Mouse (Mus musculus) liver, adult 2 months (tissue): Measurements from ENCODE around the gene Stpg1.

Experiments
- CTCF ChIP-seq: fragments of 200-500 bp; IDR thresholded peaks from 2 replicates; pipeline ENCODE4 v1.5.1; 2011; ENCODE audit warnings: low read depth, low read length, control low read depth
- POLR2A ChIP-seq: fragments of 200-500 bp; IDR thresholded peaks from 2 replicates; pipeline ENCODE4 v1.6.1; 2011; ENCODE audit warnings: low read length, control low read depth; ENCODE audit not compliant: insufficient read depth; ENCODE audit errors: extremely low read depth

DNA sequence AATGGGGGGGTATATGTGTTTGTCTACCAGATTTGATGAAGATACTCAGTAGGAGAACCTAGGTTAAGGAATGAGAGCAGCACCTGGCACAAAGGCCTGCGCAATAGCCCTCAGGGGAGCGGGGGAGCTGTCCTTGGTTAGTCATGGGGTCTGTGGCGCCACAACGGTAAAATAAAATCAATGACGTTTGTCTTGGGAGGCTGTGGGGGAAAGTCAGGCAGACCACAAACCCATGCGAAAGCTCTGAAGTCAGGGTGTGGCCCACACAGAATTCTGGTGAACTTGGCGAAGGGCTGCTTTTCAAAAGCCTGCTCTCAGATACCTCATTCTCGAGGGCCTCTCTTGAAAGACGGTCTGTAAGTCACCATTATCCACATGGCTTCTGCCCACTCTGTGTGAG, 25.8 kb downstream of the Stpg1 start:
- TF ChIP-seq CTCF (no peak), POLR2A (no peak)
